Mouse (Mus musculus) regulatory T cell (primary cell): Measurements from ENCODE around the gene Btbd9.

ENCODE experiments used
- in situ Hi-C: fragments of 300-600 bp; cut with MboI, MseI; formaldehyde crosslinking; loops from one replicate; pipeline ENCODE4 v1.15.1; 2025; ENCODE audit warnings: high pct_unique_total_duplicates

The Btbd9 gene

GRCm38 (mm10) chr17:30454155-30454861, 122.0 kb downstream of the Btbd9 start:
- in situ Hi-C loops, result no loop called here

- in situ Hi-C loops, result no loop called here
These were observed 123.0 kb downstream of the Btbd9 start for GRCm38 (mm10) chr17:30453272-30453671.

GRCm38 (mm10) chr17:30452363-30452762, 123.9 kb downstream of the Btbd9 start:
- in situ Hi-C loops, result no loop called here

GRCm38 (mm10) chr17:30448562-30448961, 127.7 kb downstream of the Btbd9 start:
- in situ Hi-C loops, result loop anchor here (10.0 kb wide), 1 partner anchor 464 kb away; no protein-coding TSS in a partner anchor

GRCm38 (mm10) chr17:30445805-30446441, 130.4 kb downstream of the Btbd9 start:
- in situ Hi-C loops, result loop anchor here (10.0 kb wide), 1 partner anchor 461 kb away; no protein-coding TSS in a partner anchor

- in situ Hi-C loops, result loop anchor here (10.0 kb wide), 1 partner anchor 455 kb away; no protein-coding TSS in a partner anchor
These were observed 136.6 kb downstream of the Btbd9 start for GRCm38 (mm10) chr17:30439702-30440101.

- in situ Hi-C loops, result no loop called here
These were observed 137.5 kb downstream of the Btbd9 start for GRCm38 (mm10) chr17:30438786-30439185.

- in situ Hi-C loops, result no loop called here
These were observed 140.2 kb downstream of the Btbd9 start for GRCm38 (mm10) chr17:30436021-30436461.

GRCm38 (mm10) chr17:30435478-30435877, 140.8 kb downstream of the Btbd9 start:
- in situ Hi-C loops, result no loop called here

GRCm38 (mm10) chr17:30432094-30432493, 144.2 kb downstream of the Btbd9 start:
- in situ Hi-C loops, result no loop called here

GRCm38 (mm10) chr17:30430961-30431640, 145.2 kb downstream of the Btbd9 start:
- in situ Hi-C loops, result no loop called here

GRCm38 (mm10) chr17:30428661-30429060, 147.6 kb downstream of the Btbd9 start:
- in situ Hi-C loops, result no loop called here

GRCm38 (mm10) chr17:30423256-30423852, 152.9 kb downstream of the Btbd9 start:
- in situ Hi-C loops, result no loop called here

GRCm38 (mm10) chr17:30422278-30422677, 154.0 kb downstream of the Btbd9 start:
- in situ Hi-C loops, result no loop called here

- in situ Hi-C loops, result no loop called here
These were observed 155.0 kb downstream of the Btbd9 start for GRCm38 (mm10) chr17:30421256-30421655.

- in situ Hi-C loops, result no loop called here
These were observed 156.8 kb downstream of the Btbd9 start for GRCm38 (mm10) chr17:30419494-30419893.

- in situ Hi-C loops, result no loop called here
These were observed 157.8 kb downstream of the Btbd9 start for GRCm38 (mm10) chr17:30418510-30418909.

GRCm38 (mm10) chr17:30417106-30417505, 159.2 kb downstream of the Btbd9 start:
- in situ Hi-C loops, result no loop called here

- in situ Hi-C loops, result no loop called here
These were observed 160.6 kb downstream of the Btbd9 start for GRCm38 (mm10) chr17:30415693-30416092.

- in situ Hi-C loops, result no loop called here
These were observed 163.3 kb downstream of the Btbd9 start for GRCm38 (mm10) chr17:30412991-30413390.

- in situ Hi-C loops, result no loop called here
These were observed 170.3 kb downstream of the Btbd9 start for GRCm38 (mm10) chr17:30406002-30406401.

- in situ Hi-C loops, result no loop called here
These were observed 173.4 kb downstream of the Btbd9 start for GRCm38 (mm10) chr17:30402871-30403270.
